Mouse (Mus musculus): ENCODE data around the gene Srebf2.
"Not testable (repeated sequence)": the region's sequence is repeated elsewhere in the genome, so short reads cannot be mapped to it uniquely, and the experiment has no call there.

Srebf2 gene

GRCm38 (mm10) chr15:82230098-82230611 is 83.2 kb downstream of the Srebf2 start:
- no peak for DNase-seq

- DNase-seq: no peak
Measured at GRCm38 (mm10) chr15:82231100-82231499, 84.1 kb downstream of the Srebf2 start.

- no peak for DNase-seq
Measured at GRCm38 (mm10) chr15:82231591-82232378, 84.8 kb downstream of the Srebf2 start.

- peak; percentile 63 to 66 for DNase-seq
Measured at GRCm38 (mm10) chr15:82232651-82233050, 85.7 kb downstream of the Srebf2 start.

GRCm38 (mm10) chr15:82235661-82236060 is 88.7 kb downstream of the Srebf2 start:
- DNase-seq: no peak

- peak; percentile 96 for DNase-seq
Measured at GRCm38 (mm10) chr15:82236565-82236964, 89.6 kb downstream of the Srebf2 start.

GRCm38 (mm10) chr15:82243311-82243710 is 96.3 kb downstream of the Srebf2 start:
- DNase-seq: no peak

- no peak for DNase-seq
Measured at GRCm38 (mm10) chr15:82243742-82244114, 96.7 kb downstream of the Srebf2 start.

GRCm38 (mm10) chr15:82244115-82244804 is 97.3 kb downstream of the Srebf2 start, which contains the start of gene Cenpm:
Gene Cenpm, minus strand, starts transcription at chr15:82244748.
- DNase-seq: peak; percentile 90 to 92

GRCm38 (mm10) chr15:82244805-82245161 is 97.8 kb downstream of the Srebf2 start:
- not testable (repeated sequence) for DNase-seq

GRCm38 (mm10) chr15:82247131-82247776 is 100.3 kb downstream of the Srebf2 start:
- DNase-seq: no peak

- DNase-seq: peak in 1 of 2 experiments; percentile 45
Measured at GRCm38 (mm10) chr15:82251579-82251978, 104.6 kb downstream of the Srebf2 start.

GRCm38 (mm10) chr15:82252097-82252496 is 105.1 kb downstream of the Srebf2 start, which contains the start of gene 1500009C09Rik:
Gene 1500009C09Rik, plus strand, starts transcription at chr15:82252397.
- DNase-seq: no peak

All from B cell, adult 2 months (primary cell).